Mouse (Mus musculus) ES-Bruce4 (cell line): ENCODE data around the gene Dph3. TPM values are rescaled to one million over a fixed set of nuclear protein-coding genes. Genes with fewer than 3 reads are reported as not detected.

ENCODE experiments used
- H3K27ac ChIP-seq: 2 replicates; pipeline ENCODE4 v1.5.1; 2012; ENCODE audit warnings: low read length, inconsistent platforms; ENCODE audit not compliant: insufficient read depth
- H3K27me3 ChIP-seq: 2 replicates; pipeline ENCODE4 v1.6.1; 2012; ENCODE audit warnings: mild to moderate bottlenecking, low read length, inconsistent platforms; ENCODE audit not compliant: control insufficient read depth, poor library complexity, insufficient read depth, severe bottlenecking
- H3K36me3 ChIP-seq: 2 replicates; pipeline ENCODE4 v1.6.1; 2012; ENCODE audit warnings: inconsistent platforms, mild to moderate bottlenecking, low read length, moderate library complexity; ENCODE audit not compliant: control insufficient read depth, poor library complexity, insufficient read depth, severe bottlenecking
- H3K4me1 ChIP-seq: one replicate; pipeline ENCODE4 v1.8.1; 2011; ENCODE audit warnings: low read length; ENCODE audit not compliant: control insufficient read depth, insufficient read depth
- H3K4me3 ChIP-seq: 2 replicates; pipeline ENCODE4 v1.5.1; 2011; ENCODE audit warnings: low read depth, mild to moderate bottlenecking, low read length
- H3K9ac ChIP-seq: 2 replicates; pipeline ENCODE4 v1.6.1; 2012; ENCODE audit warnings: low read depth, mild to moderate bottlenecking, inconsistent platforms; ENCODE audit not compliant: poor library complexity, severe bottlenecking
- H3K9me3 ChIP-seq: replicated peaks from 2 replicates; pipeline ENCODE4 v1.6.1; 2012; ENCODE audit warnings: mild to moderate bottlenecking, low read length, inconsistent platforms; ENCODE audit not compliant: control insufficient read depth, poor library complexity, insufficient read depth, severe bottlenecking
- CTCF ChIP-seq: IDR thresholded peaks from one replicate; pipeline ENCODE4 v1.8.1; 2011; ENCODE audit warnings: low read depth, low read length
- EP300 ChIP-seq: IDR thresholded peaks from 2 replicates; pipeline ENCODE4 v1.6.1; 2011; ENCODE audit warnings: low read depth, low read length; ENCODE audit not compliant: insufficient read depth
- POLR2A ChIP-seq: IDR thresholded peaks from one replicate; pipeline ENCODE4 v1.8.1; 2011; ENCODE audit warnings: low read length; ENCODE audit not compliant: insufficient read depth
- polyA plus RNA-seq: library from polyadenylated mRNA; stranded (reverse); fragments of >200 nt; gene quantifications from 2 replicates; pipeline ENCODE4 v1.2.4, GENCODE M21; 2011; ENCODE audit warnings: low read depth; ENCODE audit not compliant: missing spikeins, insufficient read depth, insufficient read length

Gene Dph3
- polyA plus RNA-seq, 1 experiment, result 55.0 TPM

- Histone ChIP-seq H3K4me3 (no peak overlapping the region), H3K9ac (no peak overlapping the region), H3K9me3 (no peaks in the 10 kb centered on the region), H3K4me1 (no peaks in the 10 kb centered on the region), H3K36me3 (peaks cover 68% of the 10 kb centered on the region), H3K27me3 (no peaks in the 10 kb centered on the region), H3K27ac (no peak overlapping the region)
- TF ChIP-seq EP300 (no peak), POLR2A (no peak), CTCF (no peak)
Observed at GRCm38 (mm10) chr14:32098951-32099350, 13.4 kb upstream of the Dph3 start.

GRCm38 (mm10) chr14:32097691-32098090 is 12.2 kb upstream of the Dph3 start:
- Histone ChIP-seq H3K36me3 (peaks cover 79% of the 10 kb centered on the region), H3K27ac (no peak overlapping the region), H3K4me1 (no peaks in the 10 kb centered on the region), H3K27me3 (no peaks in the 10 kb centered on the region), H3K9me3 (no peaks in the 10 kb centered on the region), H3K9ac (no peak overlapping the region), H3K4me3 (no peak overlapping the region)
- TF ChIP-seq EP300 (no peak), POLR2A (no peak), CTCF (no peak)

GRCm38 (mm10) chr14:32096740-32097139 is 11.2 kb upstream of the Dph3 start:
- Histone ChIP-seq H3K4me3 (no peak overlapping the region), H3K9me3 (no peaks in the 10 kb centered on the region), H3K36me3 (peaks cover 76% of the 10 kb centered on the region), H3K9ac (no peak overlapping the region), H3K27ac (no peak overlapping the region), H3K4me1 (no peaks in the 10 kb centered on the region), H3K27me3 (no peaks in the 10 kb centered on the region)
- TF ChIP-seq CTCF (no peak), EP300 (no peak), POLR2A (no peak)

GRCm38 (mm10) chr14:32095646-32096045 is 10.1 kb upstream of the Dph3 start:
- no peak for TF ChIP-seq CTCF
- TF ChIP-seq POLR2A, result no peak
- TF ChIP-seq EP300, result no peak
- no peaks in the 10 kb centered on the region for H3K27me3 ChIP-seq
- no peaks in the 10 kb centered on the region for H3K4me1 ChIP-seq
- no peak overlapping the region for H3K27ac ChIP-seq
- no peaks in the 10 kb centered on the region for H3K9me3 ChIP-seq
- H3K36me3 ChIP-seq, result peaks cover 73% of the 10 kb centered on the region
- H3K9ac ChIP-seq, result no peak overlapping the region
- H3K4me3 ChIP-seq, result no peak overlapping the region

GRCm38 (mm10) chr14:32093500-32094117 is 8.1 kb upstream of the Dph3 start:
- TF ChIP-seq POLR2A (no peak), CTCF (no peak), EP300 (no peak)
- Histone ChIP-seq H3K36me3 (peaks cover 60% of the 10 kb centered on the region), H3K4me3 (no peak overlapping the region)

GRCm38 (mm10) chr14:32093018-32093417 is 7.5 kb upstream of the Dph3 start:
- H3K4me1 ChIP-seq, result no peaks in the 10 kb centered on the region
- H3K4me3 ChIP-seq, result no peak overlapping the region
- H3K9me3 ChIP-seq, result no peaks in the 10 kb centered on the region
- H3K36me3 ChIP-seq, result peaks cover 55% of the 10 kb centered on the region
- H3K27me3 ChIP-seq, result no peaks in the 10 kb centered on the region
- no peak overlapping the region for H3K27ac ChIP-seq
- H3K9ac ChIP-seq, result no peak overlapping the region
- no peak for TF ChIP-seq CTCF
- TF ChIP-seq EP300, result no peak
- TF ChIP-seq POLR2A, result no peak

More at GRCm38 (mm10) chr14:32093500-32094117, 8.1 kb upstream of the Dph3 start:
- Histone ChIP-seq H3K27ac (no peak overlapping the region), H3K4me1 (no peaks in the 10 kb centered on the region), H3K27me3 (no peaks in the 10 kb centered on the region), H3K9ac (no peak overlapping the region), H3K9me3 (no peaks in the 10 kb centered on the region)
